Mouse (Mus musculus) megakaryocyte, embryonic 14.5 days (primary cell): ENCODE results near the gene Atg2a. TPM values are rescaled to one million over a fixed set of nuclear protein-coding genes. Genes with fewer than 3 reads are reported as not detected.
A peak's percentile ranks its signal among the peaks of the same experiment; 100 is the strongest.

Experiments used
- H3K27me3 ChIP-seq: replicated peaks from 2 replicates; pipeline ENCODE3; 2012; ENCODE audit warnings: inconsistent platforms
- H3K36me3 ChIP-seq: replicated peaks from 2 replicates; pipeline ENCODE3; 2012; ENCODE audit warnings: low read length, inconsistent platforms, mixed read lengths
- H3K4me1 ChIP-seq: 2 replicates; pipeline ENCODE4 v1.6.1; 2012; ENCODE audit warnings: inconsistent platforms
- H3K4me3 ChIP-seq: replicated peaks from 2 replicates; pipeline ENCODE3; 2012; ENCODE audit warnings: moderate library complexity, mild to moderate bottlenecking, inconsistent platforms
- H3K9me3 ChIP-seq: 2 replicates; pipeline ENCODE4 v1.6.1; 2012; ENCODE audit warnings: inconsistent platforms
- FLI1 ChIP-seq: IDR thresholded peaks from 2 replicates; pipeline ENCODE4 v1.6.1; 2012; ENCODE audit warnings: low read length, inconsistent platforms, mixed read lengths
- GATA1 ChIP-seq: IDR thresholded peaks from 3 replicates; pipeline ENCODE4 v1.6.1; 2012; ENCODE audit warnings: mixed read lengths, low read length, inconsistent platforms, borderline replicate concordance
- polyA plus RNA-seq: library from polyadenylated mRNA; stranded (reverse); fragments of >175 nt; gene quantifications from 2 replicates; pipeline ENCODE4 v1.2.3, GENCODE M21; 2012; ENCODE audit warnings: low replicate concordance; ENCODE audit not compliant: insufficient read depth

Atg2a gene
- 34.7 and 62.6 TPM in 2 replicates for polyA plus RNA-seq

GRCm38 (mm10) chr19:6241274-6242107 lies at the start of gene Atg2a:
Atg2a (plus strand) TSS chr19:6241668.
- no peaks in the 10 kb centered on the region for H3K9me3 ChIP-seq
- H3K4me1 ChIP-seq, result peaks cover 47% of the 10 kb centered on the region
- peaks cover 34% of the 10 kb centered on the region for H3K36me3 ChIP-seq
- H3K4me3 ChIP-seq, result peak within 1 kb of the TSS; percentile 100
- H3K27me3 ChIP-seq, result no peaks in the 10 kb centered on the region
- TF ChIP-seq FLI1 (no peak), GATA1 (no peak)

- no peaks in the 10 kb centered on the region for H3K4me1 ChIP-seq
- TF ChIP-seq FLI1, result no peak
- no peak for TF ChIP-seq GATA1
- H3K4me3 ChIP-seq, result no peak overlapping the region
Measured at GRCm38 (mm10) chr19:6204265-6204664, 37.2 kb upstream of the Atg2a start.

GRCm38 (mm10) chr19:6206716-6207115 lies 34.8 kb upstream of the Atg2a start:
- no peaks in the 10 kb centered on the region for H3K36me3 ChIP-seq
- no peaks in the 10 kb centered on the region for H3K9me3 ChIP-seq
- H3K27me3 ChIP-seq, result peaks cover 26% of the 10 kb centered on the region
- H3K4me3 ChIP-seq, result no peak overlapping the region
- no peak for TF ChIP-seq GATA1
- no peak for TF ChIP-seq FLI1
- H3K4me1 ChIP-seq, result no peaks in the 10 kb centered on the region

More at GRCm38 (mm10) chr19:6204265-6204664, 37.2 kb upstream of the Atg2a start:
- Histone ChIP-seq H3K9me3 (no peaks in the 10 kb centered on the region), H3K36me3 (no peaks in the 10 kb centered on the region), H3K27me3 (peaks cover 24% of the 10 kb centered on the region)

- Histone ChIP-seq H3K9me3 (peaks cover 3% of the 10 kb centered on the region; the same call in 1 of the 2 replicates), H3K36me3 (no peaks in the 10 kb centered on the region), H3K27me3 (peaks cover 58% of the 10 kb centered on the region), H3K4me1 (peaks cover 6% of the 10 kb centered on the region; the same call in 1 of the 2 replicates), H3K4me3 (no peak overlapping the region)
- no peak for TF ChIP-seq GATA1
- TF ChIP-seq FLI1, result no peak
Measured at GRCm38 (mm10) chr19:6216046-6216705, 25.3 kb upstream of the Atg2a start.

- Histone ChIP-seq H3K36me3 (no peaks in the 10 kb centered on the region), H3K27me3 (peaks cover 63% of the 10 kb centered on the region), H3K4me3 (no peak overlapping the region), H3K4me1 (peaks cover 10% of the 10 kb centered on the region), H3K9me3 (peaks cover 3% of the 10 kb centered on the region; the same call in 1 of the 2 replicates)
- TF ChIP-seq GATA1 (no peak), FLI1 (no peak)
Measured at GRCm38 (mm10) chr19:6218606-6219005, 22.9 kb upstream of the Atg2a start.

- Histone ChIP-seq H3K4me3 (no peak within 1 kb of the TSS), H3K4me1 (peaks cover 17% of the 10 kb centered on the region), H3K9me3 (no peaks in the 10 kb centered on the region), H3K36me3 (peaks cover 46% of the 10 kb centered on the region), H3K27me3 (peaks cover 37% of the 10 kb centered on the region)
- TF ChIP-seq FLI1 (no peak), GATA1 (no peak)
Measured at GRCm38 (mm10) chr19:6226135-6226534, 15.3 kb upstream of the Atg2a start, which contains the start of gene Gpha2. Gpha2 (plus strand) TSS chr19:6226380.

- Histone ChIP-seq H3K4me1 (peaks cover 17% of the 10 kb centered on the region), H3K36me3 (peaks cover 53% of the 10 kb centered on the region), H3K9me3 (no peaks in the 10 kb centered on the region), H3K4me3 (no peak overlapping the region), H3K27me3 (peaks cover 34% of the 10 kb centered on the region)
- TF ChIP-seq GATA1, result no peak
- no peak for TF ChIP-seq FLI1
Measured at GRCm38 (mm10) chr19:6226763-6227162, 14.7 kb upstream of the Atg2a start.

- Histone ChIP-seq H3K4me3 (no peak overlapping the region), H3K4me1 (peaks cover 8% of the 10 kb centered on the region; the same call in 1 of the 2 replicates), H3K27me3 (peaks cover 30% of the 10 kb centered on the region), H3K36me3 (peaks cover 64% of the 10 kb centered on the region), H3K9me3 (no peaks in the 10 kb centered on the region)
- no peak for TF ChIP-seq FLI1
- no peak for TF ChIP-seq GATA1
Measured at GRCm38 (mm10) chr19:6227864-6228263, 13.6 kb upstream of the Atg2a start.

- no peak for TF ChIP-seq GATA1
- no peak for TF ChIP-seq FLI1
- peaks cover 79% of the 10 kb centered on the region for H3K36me3 ChIP-seq
- no peaks in the 10 kb centered on the region for H3K9me3 ChIP-seq
- no peak overlapping the region for H3K4me3 ChIP-seq
- peaks cover 32% of the 10 kb centered on the region for H3K4me1 ChIP-seq
- H3K27me3 ChIP-seq, result peaks cover 9% of the 10 kb centered on the region
Measured at GRCm38 (mm10) chr19:6230411-6230810, 11.1 kb upstream of the Atg2a start.
